Mouse (Mus musculus) heart, postnatal 4 days (tissue): Measurements from ENCODE around the gene Tlr7. TPM values are rescaled to one million over a fixed set of nuclear protein-coding genes. Genes with fewer than 3 reads are reported as not detected.
"Not testable (repeated sequence)": the region's sequence is repeated elsewhere in the genome, so short reads cannot be mapped to it uniquely, and the experiment has no call there.

Experiments used
- DNase-seq: peaks from one replicate; pipeline ENCODE4 v3.0.0; 2021
- total RNA-seq, 2 experiments: library from RNA; stranded (reverse); gene quantifications; 2 replicates each; pipeline ENCODE4 v1.2.3; 2021

The Tlr7 gene
- under 1 TPM; 0.83 to 0.99 TPM for total RNA-seq

- DNase-seq = no peak
Measured at GRCm38 (mm10) chrX:167330399-167330798, at the start of gene Tlr7. Gene Tlr7, minus strand, starts transcription at chrX:167330558.

DNA sequence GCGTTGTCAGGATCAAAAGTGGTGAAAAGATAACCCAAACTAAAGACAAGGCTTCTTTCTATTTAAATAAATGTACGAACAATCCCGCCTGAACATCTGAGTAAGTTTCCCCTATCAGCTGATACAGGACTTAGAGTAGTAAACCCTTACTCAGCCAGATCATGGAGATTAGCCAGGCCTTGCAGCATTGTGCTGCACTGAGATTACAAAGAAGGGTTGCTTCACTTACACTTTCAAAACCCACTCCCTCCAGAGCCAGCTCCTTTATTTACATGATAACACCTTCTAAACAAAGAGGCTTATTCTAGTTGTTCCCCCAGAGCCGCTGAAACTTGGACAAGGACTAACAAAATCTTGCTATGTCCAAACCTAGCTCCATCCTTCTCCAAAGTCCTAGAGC, 49.7 kb upstream of the Tlr7 start:
- DNase-seq = no peak

- not testable (repeated sequence) for DNase-seq
Measured at GRCm38 (mm10) chrX:167361231-167361630, 30.9 kb upstream of the Tlr7 start.

- DNase-seq = no peak
Measured at GRCm38 (mm10) chrX:167359704-167360103, 29.3 kb upstream of the Tlr7 start.

DNA sequence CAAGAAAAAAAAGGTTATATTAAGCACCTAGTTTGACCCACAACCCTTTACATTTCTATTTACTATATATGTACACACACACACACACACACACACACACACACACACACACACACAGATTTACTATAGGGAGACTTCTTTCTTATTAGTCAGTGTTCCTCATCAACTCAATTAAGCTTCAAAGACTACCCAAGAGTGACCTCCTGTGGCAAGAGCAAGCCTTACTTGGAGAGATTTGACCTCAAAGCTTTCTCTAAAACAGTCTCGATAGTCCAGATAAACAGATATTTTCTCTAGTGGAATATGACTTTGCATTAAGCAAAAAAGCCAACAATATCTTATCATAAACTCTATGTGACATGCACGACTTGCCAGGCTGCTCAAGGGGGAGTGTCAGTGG, 27.1 kb upstream of the Tlr7 start:
- peak; percentile 7 for DNase-seq

DNA sequence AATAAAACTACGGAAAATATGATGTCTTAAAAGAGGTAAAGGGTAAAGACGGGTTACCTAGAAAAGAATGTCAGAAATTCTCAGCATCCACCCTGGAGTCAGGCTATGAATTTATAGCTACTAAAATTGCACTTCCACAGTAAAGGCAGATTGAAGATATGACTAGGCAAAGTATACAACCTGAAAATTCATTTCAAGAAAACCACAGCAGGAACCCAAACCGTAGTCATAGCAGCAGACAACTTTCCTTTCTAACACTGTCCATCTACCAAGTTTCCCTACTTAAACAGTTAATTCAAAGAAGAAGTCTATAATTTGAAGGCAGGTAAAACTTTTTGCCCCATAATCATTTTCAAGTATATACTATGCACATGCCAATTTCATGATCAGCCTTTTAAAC, 25.6 kb upstream of the Tlr7 start:
- DNase-seq = no peak

- no peak for DNase-seq
Measured at GRCm38 (mm10) chrX:167353617-167354016, 23.3 kb upstream of the Tlr7 start.

GRCm38 (mm10) chrX:167346440-167346839, 16.1 kb upstream of the Tlr7 start:
- DNase-seq = no peak

DNA sequence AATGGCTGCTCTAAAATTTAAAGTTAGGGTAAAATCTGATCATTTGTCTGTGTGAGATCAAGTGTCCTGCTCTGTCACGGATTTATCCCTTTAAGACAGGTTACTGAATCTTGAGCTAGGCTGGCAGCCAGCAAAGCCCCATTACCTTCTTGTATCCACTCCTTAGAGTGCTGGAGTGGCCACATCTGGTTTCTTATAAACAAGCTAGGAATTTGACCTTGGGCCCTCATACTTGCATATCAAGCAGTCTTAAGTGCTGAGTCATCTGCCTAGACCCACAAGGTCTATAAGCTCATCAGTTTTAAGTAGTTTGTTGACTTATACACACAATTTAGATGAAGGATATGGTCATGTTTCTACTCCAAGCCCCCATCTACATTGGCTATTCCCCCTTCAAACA, 14.0 kb upstream of the Tlr7 start:
- DNase-seq = no peak

DNA sequence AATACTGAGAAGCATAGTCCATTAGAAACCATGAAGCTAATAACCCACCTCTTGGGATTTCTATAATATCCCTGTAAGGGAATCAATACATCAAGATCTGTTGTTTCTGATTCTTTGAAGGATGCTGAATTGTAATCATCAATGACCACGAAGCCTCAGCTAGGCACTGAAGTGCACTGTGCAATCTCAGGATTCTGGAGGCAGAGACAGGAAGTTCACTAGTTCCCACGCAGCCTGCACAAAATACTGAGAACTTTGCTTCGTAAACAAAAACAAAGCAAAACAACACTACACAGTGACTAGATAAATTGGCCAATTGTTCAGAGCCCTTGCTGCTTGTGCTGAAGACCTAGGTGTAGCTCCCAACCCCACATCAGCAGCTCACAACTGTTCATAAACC, 11.5 kb upstream of the Tlr7 start:
- DNase-seq = no peak

GRCm38 (mm10) chrX:167340190-167340589, 9.8 kb upstream of the Tlr7 start:
- no peak for DNase-seq

DNA sequence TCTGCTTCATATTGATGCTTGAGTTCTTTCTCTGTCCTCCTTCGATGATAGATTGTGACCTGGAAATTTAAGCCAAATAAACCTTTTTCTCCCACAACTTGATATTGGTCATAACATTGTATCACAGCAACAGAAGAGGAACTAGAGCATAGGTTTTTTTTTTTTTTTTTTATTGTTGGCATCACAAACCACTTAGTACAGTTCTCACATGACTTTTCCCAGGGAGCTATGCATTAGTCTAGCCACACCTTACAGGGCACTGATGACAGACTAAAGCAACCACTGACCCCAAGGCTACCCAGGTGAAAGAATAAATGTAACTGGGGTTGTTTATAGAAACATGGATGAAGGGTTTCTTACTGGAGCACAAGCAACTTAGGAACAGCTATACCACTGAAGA, 7.6 kb upstream of the Tlr7 start:
- DNase-seq = no peak

DNA sequence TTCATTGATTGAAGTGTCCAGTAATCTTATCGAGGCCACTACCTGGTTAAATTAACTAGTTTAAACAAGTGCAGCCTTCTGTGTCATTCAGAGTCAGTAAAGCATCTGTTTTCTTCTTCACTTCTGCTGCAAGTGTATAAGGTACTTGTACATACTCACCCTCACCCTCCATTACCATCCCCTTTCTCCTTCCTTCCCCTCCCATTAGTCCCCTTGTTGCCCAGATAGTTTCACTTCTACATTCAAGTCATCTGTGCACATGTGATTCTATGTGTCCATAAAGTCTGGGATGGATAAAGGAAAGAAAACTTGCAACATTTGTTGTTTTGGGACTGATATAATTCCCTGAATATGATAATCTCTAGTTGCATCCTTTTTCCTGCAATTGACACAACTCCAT, 4.2 kb upstream of the Tlr7 start:
- DNase-seq = no peak

DNA sequence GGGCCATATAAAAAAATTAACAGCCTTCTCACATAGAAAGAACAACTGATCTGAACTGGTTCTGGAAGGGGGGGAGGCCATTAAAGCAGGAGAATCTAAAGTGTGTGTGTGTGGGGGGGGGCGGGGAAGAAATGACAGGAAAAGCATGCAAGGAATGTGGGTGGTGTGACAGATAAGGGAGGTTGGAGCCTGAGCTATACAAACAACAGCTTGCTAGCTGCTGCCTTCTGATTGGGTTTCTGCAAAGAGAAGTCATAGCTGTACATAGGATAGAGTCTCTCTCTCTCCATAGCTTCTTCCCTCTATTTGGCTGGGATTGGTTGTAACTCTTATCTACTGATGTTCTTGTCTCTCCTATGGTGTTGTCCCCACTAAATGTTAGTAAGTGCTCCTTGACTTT, 2.2 kb upstream of the Tlr7 start:
- DNase-seq = no peak

- DNase-seq = no peak
Measured at GRCm38 (mm10) chrX:167330993-167331392, 635 bp upstream of the Tlr7 start.

- DNase-seq = no peak
Measured at GRCm38 (mm10) chrX:167329620-167330019, 738 bp downstream of the Tlr7 start.

- peak; percentile 15 for DNase-seq
Measured at GRCm38 (mm10) chrX:167329098-167329497, 1.3 kb downstream of the Tlr7 start.

DNA sequence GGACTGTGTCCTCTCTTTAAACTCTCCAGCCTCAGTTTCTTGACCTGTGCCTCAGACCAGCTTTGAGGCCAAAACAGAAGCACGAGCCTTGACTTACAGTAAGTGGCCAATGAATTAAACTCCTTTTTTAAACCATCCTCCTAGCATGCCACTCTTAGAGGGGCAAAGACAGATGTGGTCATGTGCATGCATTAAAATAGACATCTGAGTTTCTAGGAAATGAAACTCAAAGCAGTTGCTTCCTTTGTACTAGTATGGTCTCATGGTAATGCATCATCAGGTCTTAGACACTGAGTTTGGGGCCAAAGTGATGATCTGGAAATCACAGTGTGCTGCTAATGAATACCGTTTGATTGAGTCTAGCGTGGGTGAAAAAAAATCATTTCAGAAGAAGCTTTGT, 1.8 kb downstream of the Tlr7 start:
- DNase-seq = no peak

DNA sequence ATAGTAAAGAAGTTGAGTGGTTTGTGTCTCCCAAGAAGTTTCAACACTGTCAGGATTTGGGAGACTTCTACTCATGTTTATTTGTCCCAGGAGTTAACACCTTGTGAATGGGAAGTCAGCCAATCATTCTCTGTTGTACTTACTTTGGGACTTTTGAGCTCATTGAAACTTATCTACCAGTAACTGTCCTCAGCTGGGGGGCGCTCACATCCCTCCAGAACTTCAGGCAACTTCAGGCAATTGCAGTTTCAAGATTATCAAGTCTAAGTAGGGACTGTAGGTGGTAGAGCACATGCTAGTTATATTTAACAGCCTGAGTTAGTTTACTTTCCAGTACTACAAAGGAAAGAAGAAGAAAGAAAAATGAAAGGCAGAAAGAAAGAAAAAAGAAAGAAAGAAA, 6.6 kb downstream of the Tlr7 start:
- no peak for DNase-seq

DNA sequence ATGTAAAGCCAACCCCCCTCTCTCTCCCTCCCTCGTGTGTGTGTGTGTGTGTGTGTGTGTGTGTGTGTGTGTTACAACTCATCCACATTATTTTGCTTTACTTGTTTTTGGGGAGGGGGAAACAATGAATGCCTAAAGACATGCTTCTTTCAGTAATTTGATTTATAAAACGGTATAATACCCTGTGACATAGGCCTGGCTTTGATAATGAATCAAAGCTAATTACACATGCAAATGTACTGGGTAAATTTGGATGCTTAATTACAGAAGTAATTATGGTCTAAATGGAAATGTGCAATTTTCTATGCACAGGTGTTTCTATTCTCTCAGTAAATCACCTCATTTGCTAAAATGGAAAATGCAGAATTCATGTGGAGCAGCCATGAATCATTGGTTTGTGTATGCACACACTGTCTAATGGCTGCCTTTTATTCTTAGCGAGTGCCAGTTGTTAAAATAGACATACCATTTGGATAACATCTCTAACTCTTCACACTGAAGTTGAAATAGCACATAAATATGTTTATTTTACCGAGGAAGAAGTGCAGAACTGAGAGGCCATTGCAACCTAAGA, 9.0 kb downstream of the Tlr7 start:
- no peak for DNase-seq

DNA sequence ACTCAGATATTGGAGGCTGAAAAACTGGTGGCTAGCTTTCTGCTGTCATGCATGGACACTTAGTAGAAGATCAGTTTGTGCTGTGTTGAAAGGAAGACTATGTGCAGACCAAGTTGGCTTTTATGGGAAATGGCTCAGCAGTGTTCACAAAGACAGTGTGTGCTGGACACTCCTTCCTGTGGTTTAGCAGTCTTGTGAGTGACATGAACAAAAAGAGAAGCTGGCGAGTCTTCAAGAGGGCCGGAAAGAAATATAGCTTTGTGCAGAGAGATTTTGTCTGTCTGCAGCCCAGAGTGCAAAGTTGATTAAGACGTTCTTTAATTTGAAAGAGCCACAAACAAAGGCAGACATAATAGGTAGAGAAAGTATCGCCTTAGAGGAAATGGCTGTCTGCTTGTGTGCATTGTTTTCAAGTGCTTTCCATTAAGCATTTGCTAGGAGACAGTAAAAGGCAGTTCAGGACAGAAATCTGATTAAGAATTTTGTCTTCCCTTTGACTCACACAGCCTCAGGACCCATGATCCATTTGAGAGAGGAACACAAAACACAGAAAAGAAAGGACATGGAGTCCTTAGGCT, 11.4 kb downstream of the Tlr7 start:
- DNase-seq = no peak

DNA sequence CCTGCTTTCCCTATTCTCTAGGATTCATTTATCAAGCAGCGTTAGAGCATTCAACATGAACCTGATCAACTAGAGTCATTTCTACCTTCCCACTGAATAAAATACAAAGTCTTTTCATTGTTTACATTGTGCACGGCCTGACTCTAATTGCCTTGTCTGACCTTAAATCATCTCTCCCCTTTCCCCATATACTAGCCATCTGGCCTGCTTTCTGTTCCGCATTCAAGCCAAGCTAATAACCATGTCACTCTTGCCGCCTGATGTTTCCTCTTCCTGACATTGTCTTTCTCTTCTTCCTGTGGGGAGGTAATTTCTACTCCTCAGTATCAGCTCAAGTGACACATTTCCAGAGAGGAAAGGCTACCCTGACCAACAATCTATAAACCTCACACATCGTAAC, 14.6 kb downstream of the Tlr7 start:
- DNase-seq = no peak

DNA sequence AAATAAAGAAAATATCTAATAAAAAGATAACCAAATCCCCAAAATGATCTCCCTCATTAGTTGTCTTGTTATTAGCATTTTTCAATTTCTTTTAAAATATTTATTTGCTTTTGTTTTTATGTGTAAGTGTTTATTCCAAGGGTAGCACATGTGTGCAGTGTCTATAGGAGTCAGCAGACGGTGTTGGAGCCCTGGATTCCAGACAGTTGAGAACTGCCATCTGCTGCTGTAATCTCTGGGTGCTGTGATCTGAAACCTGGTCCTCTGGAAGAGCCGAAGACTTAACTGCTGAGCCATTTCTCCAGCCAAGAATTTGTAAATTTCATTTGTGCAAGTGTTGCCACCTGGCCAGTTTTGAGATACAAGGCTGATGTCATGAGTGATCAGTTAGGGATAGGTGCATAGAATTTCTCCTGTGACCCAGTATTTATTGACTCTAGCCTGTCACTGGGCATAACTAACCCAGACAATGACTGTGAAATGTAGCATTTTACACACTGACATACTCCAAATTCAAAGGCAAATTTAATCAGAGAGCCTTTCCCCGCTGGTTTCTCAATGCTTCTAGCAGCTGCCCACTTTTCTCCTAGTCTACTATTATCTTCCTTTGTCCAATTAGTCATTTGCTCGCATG, 15.1 kb downstream of the Tlr7 start:
- DNase-seq = no peak

DNA sequence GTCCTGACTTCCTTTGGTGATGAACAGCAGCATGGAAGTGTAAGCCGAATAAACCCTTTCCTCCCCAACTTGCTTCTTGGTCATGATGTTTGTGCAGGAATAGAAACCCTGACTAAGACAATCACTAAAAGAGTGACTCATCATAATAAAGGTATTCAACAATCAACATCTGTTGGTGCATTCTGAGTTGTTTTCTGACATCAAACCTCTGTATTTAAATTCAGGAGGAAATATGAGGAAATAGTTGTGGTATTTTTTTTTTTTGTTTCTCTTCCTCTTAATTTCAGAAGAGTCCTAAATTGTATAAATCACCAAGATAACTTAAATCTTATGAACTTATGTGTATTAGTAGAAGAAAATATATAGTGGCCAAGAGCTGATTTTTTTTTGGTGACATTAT, 28.3 kb downstream of the Tlr7 start:
- DNase-seq = not testable (repeated sequence)

DNA sequence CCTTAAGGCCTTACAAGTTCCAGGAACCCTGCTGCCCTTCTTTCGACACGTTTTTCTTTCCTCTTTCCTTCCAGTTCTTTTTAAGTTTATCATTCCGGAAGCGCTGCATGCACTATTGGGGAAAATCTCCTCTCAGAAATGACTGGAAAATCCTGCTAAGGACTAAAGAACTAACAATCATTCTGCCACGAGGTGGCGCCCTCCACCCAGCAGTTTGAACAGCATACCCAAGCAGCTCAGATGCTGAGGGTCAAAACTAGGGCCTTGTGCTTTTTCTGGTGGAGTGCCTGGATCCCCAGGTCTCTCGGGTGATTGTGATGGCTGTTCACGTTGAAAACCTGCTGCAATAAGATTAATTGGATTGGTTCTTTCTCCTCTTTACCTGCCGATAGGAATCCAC, 53.4 kb downstream of the Tlr7 start:
- peak; percentile 77 for DNase-seq
